Mouse (Mus musculus): ENCODE results near the gene Vgll4. TPM values are rescaled to one million over a fixed set of nuclear protein-coding genes. Genes with fewer than 3 reads are reported as not detected.

Vgll4 gene
- polyA plus RNA-seq, 1 experiment from 2014 or later, result 52.7 TPM

- H3K4me2 ChIP-seq (ENCODE audit: low read length), result no peak overlapping the region
- no peaks in the 10 kb centered on the region for H3K4me1 ChIP-seq (ENCODE audit: control insufficient read depth in 2 of 2, insufficient read depth in 2 of 2, low read length in 2 of 2)
- no peaks in the 10 kb centered on the region for H3K36me3 ChIP-seq (ENCODE audit: control insufficient read depth, insufficient read depth, low read length)
- no peak overlapping the region for H3K9ac ChIP-seq (ENCODE audit: low read length)
- 64% methylated on average over 12 of the region's 12 CpGs for WGBS
- ATAC-seq (ENCODE audit: insufficient number of reproducible peaks, insufficient read depth, low FRiP score, low read depth), result no peak
- no peaks in the 10 kb centered on the region for H3K27me3 ChIP-seq (ENCODE audit: control insufficient read depth, insufficient read depth, low read length)
- H3K27ac ChIP-seq (replicated peaks in 1 of 2; ENCODE audit: control insufficient read depth in 1 of 2, insufficient read depth in 1 of 2, low read depth in 2 of 2, low read length in 2 of 2), result no peak overlapping the region
- H3K9me3 ChIP-seq (ENCODE audit: control insufficient read depth, low read length), result no peaks in the 10 kb centered on the region
- H3K4me3 ChIP-seq (ENCODE audit: control insufficient read depth in 1 of 2, insufficient read depth in 1 of 2, low read depth in 1 of 2, low read length in 2 of 2), result no peak overlapping the region
These were observed 12.0 kb downstream of the Vgll4 start for GRCm38 (mm10) chr6:114957756-114958155.

- Histone ChIP-seq H3K27ac (replicated peaks in 1 of 2; ENCODE audit: control insufficient read depth in 1 of 2, insufficient read depth in 1 of 2, low read depth in 2 of 2, low read length in 2 of 2) (no peak overlapping the region), H3K27me3 (ENCODE audit: control insufficient read depth, insufficient read depth, low read length) (no peaks in the 10 kb centered on the region), H3K4me1 (ENCODE audit: control insufficient read depth in 2 of 2, insufficient read depth in 2 of 2, low read length in 2 of 2) (no peaks in the 10 kb centered on the region), H3K4me2 (ENCODE audit: low read length) (no peak overlapping the region), H3K9me3 (ENCODE audit: control insufficient read depth, low read length) (no peaks in the 10 kb centered on the region), H3K36me3 (ENCODE audit: control insufficient read depth, insufficient read depth, low read length) (no peaks in the 10 kb centered on the region), H3K9ac (ENCODE audit: low read length) (no peak overlapping the region), H3K4me3 (ENCODE audit: control insufficient read depth in 1 of 2, insufficient read depth in 1 of 2, low read depth in 1 of 2, low read length in 2 of 2) (no peak overlapping the region)
- no peak for ATAC-seq (ENCODE audit: insufficient number of reproducible peaks, insufficient read depth, low FRiP score, low read depth)
- WGBS, result 71% methylated on average over 5 of the region's 5 CpGs
These were observed 15.3 kb downstream of the Vgll4 start for GRCm38 (mm10) chr6:114954496-114954895.

- Histone ChIP-seq H3K9ac (ENCODE audit: low read length) (no peak overlapping the region), H3K27me3 (ENCODE audit: control insufficient read depth, insufficient read depth, low read length) (no peaks in the 10 kb centered on the region), H3K4me3 (ENCODE audit: control insufficient read depth in 1 of 2, insufficient read depth in 1 of 2, low read depth in 1 of 2, low read length in 2 of 2) (no peak overlapping the region), H3K36me3 (ENCODE audit: control insufficient read depth, insufficient read depth, low read length) (no peaks in the 10 kb centered on the region), H3K27ac (replicated peaks in 1 of 2; ENCODE audit: control insufficient read depth in 1 of 2, insufficient read depth in 1 of 2, low read depth in 2 of 2, low read length in 2 of 2) (no peak overlapping the region), H3K4me1 (ENCODE audit: control insufficient read depth in 2 of 2, insufficient read depth in 2 of 2, low read length in 2 of 2) (no peaks in the 10 kb centered on the region), H3K9me3 (ENCODE audit: control insufficient read depth, low read length) (no peaks in the 10 kb centered on the region), H3K4me2 (ENCODE audit: low read length) (no peak overlapping the region)
- no peak for ATAC-seq (ENCODE audit: insufficient number of reproducible peaks, insufficient read depth, low FRiP score, low read depth)
- 87% methylated on average over 5 of the region's 5 CpGs for WGBS
These were observed 16.2 kb downstream of the Vgll4 start for GRCm38 (mm10) chr6:114953601-114954000.

GRCm38 (mm10) chr6:114952356-114952755, 17.4 kb downstream of the Vgll4 start:
- Histone ChIP-seq H3K9me3 (ENCODE audit: control insufficient read depth, low read length) (no peaks in the 10 kb centered on the region), H3K4me3 (ENCODE audit: control insufficient read depth in 1 of 2, insufficient read depth in 1 of 2, low read depth in 1 of 2, low read length in 2 of 2) (no peak overlapping the region), H3K4me2 (ENCODE audit: low read length) (no peak overlapping the region), H3K4me1 (ENCODE audit: control insufficient read depth in 2 of 2, insufficient read depth in 2 of 2, low read length in 2 of 2) (no peaks in the 10 kb centered on the region), H3K9ac (ENCODE audit: low read length) (no peak overlapping the region), H3K27me3 (ENCODE audit: control insufficient read depth, insufficient read depth, low read length) (no peaks in the 10 kb centered on the region), H3K36me3 (ENCODE audit: control insufficient read depth, insufficient read depth, low read length) (no peaks in the 10 kb centered on the region), H3K27ac (replicated peaks in 1 of 2; ENCODE audit: control insufficient read depth in 1 of 2, insufficient read depth in 1 of 2, low read depth in 2 of 2, low read length in 2 of 2) (no peak overlapping the region)
- ATAC-seq (ENCODE audit: insufficient number of reproducible peaks, insufficient read depth, low FRiP score, low read depth), result no peak
- 82% methylated on average over 5 of the region's 5 CpGs for WGBS

GRCm38 (mm10) chr6:114944456-114945438, 25.0 kb downstream of the Vgll4 start:
- Histone ChIP-seq H3K27ac (replicated peaks in 1 of 2; ENCODE audit: control insufficient read depth in 1 of 2, insufficient read depth in 1 of 2, low read depth in 2 of 2, low read length in 2 of 2) (no peak overlapping the region), H3K4me2 (ENCODE audit: low read length) (no peak overlapping the region), H3K36me3 (ENCODE audit: control insufficient read depth, insufficient read depth, low read length) (no peaks in the 10 kb centered on the region), H3K27me3 (ENCODE audit: control insufficient read depth, insufficient read depth, low read length) (no peaks in the 10 kb centered on the region), H3K9ac (ENCODE audit: low read length) (no peak overlapping the region), H3K4me1 (ENCODE audit: control insufficient read depth in 2 of 2, insufficient read depth in 2 of 2, low read length in 2 of 2) (0 out of 4 replicates have a peak, but pooled peaks cover 0 to 4% of the 10 kb centered on the region in 2 experiments), H3K4me3 (ENCODE audit: control insufficient read depth in 1 of 2, insufficient read depth in 1 of 2, low read depth in 1 of 2, low read length in 2 of 2) (no peak overlapping the region), H3K9me3 (ENCODE audit: control insufficient read depth, low read length) (no peaks in the 10 kb centered on the region)
- WGBS, result 75% methylated on average over 14 of the region's 14 CpGs
- ATAC-seq (ENCODE audit: insufficient number of reproducible peaks, insufficient read depth, low FRiP score, low read depth), result no peak

GRCm38 (mm10) chr6:114941201-114941849, 28.5 kb downstream of the Vgll4 start:
- no peaks in the 10 kb centered on the region for H3K27me3 ChIP-seq (ENCODE audit: control insufficient read depth, insufficient read depth, low read length)
- no peaks in the 10 kb centered on the region for H3K36me3 ChIP-seq (ENCODE audit: control insufficient read depth, insufficient read depth, low read length)
- H3K4me3 ChIP-seq (ENCODE audit: control insufficient read depth in 1 of 2, insufficient read depth in 1 of 2, low read depth in 1 of 2, low read length in 2 of 2), result no peak overlapping the region
- H3K9me3 ChIP-seq (ENCODE audit: control insufficient read depth, low read length), result no peaks in the 10 kb centered on the region
- no peak overlapping the region for H3K27ac ChIP-seq (replicated peaks in 1 of 2; ENCODE audit: control insufficient read depth in 1 of 2, insufficient read depth in 1 of 2, low read depth in 2 of 2, low read length in 2 of 2)
- no peak for ATAC-seq (ENCODE audit: insufficient number of reproducible peaks, insufficient read depth, low FRiP score, low read depth)
- 0 out of 4 replicates have a peak, but pooled peaks cover 0 to 4% of the 10 kb centered on the region in 2 experiments for H3K4me1 ChIP-seq (ENCODE audit: control insufficient read depth in 2 of 2, insufficient read depth in 2 of 2, low read length in 2 of 2)
- no peak overlapping the region for H3K4me2 ChIP-seq (ENCODE audit: low read length)
- H3K9ac ChIP-seq (ENCODE audit: low read length), result no peak overlapping the region
- WGBS, result 63% methylated on average over 8 of the region's 8 CpGs

- no peaks in the 10 kb centered on the region for H3K36me3 ChIP-seq (ENCODE audit: control insufficient read depth, insufficient read depth, low read length)
- no peaks in the 10 kb centered on the region for H3K9me3 ChIP-seq (ENCODE audit: control insufficient read depth, low read length)
- H3K27ac ChIP-seq (replicated peaks in 1 of 2; ENCODE audit: control insufficient read depth in 1 of 2, insufficient read depth in 1 of 2, low read depth in 2 of 2, low read length in 2 of 2), result no peak overlapping the region
- no peak for ATAC-seq (ENCODE audit: insufficient number of reproducible peaks, insufficient read depth, low FRiP score, low read depth)
- no peak overlapping the region for H3K9ac ChIP-seq (ENCODE audit: low read length)
- no peaks in the 10 kb centered on the region for H3K27me3 ChIP-seq (ENCODE audit: control insufficient read depth, insufficient read depth, low read length)
- H3K4me1 ChIP-seq (ENCODE audit: control insufficient read depth in 2 of 2, insufficient read depth in 2 of 2, low read length in 2 of 2), result 0 out of 4 replicates have a peak, but pooled peaks cover 0 to 4% of the 10 kb centered on the region in 2 experiments
- no peak overlapping the region for H3K4me3 ChIP-seq (ENCODE audit: control insufficient read depth in 1 of 2, insufficient read depth in 1 of 2, low read depth in 1 of 2, low read length in 2 of 2)
- no peak overlapping the region for H3K4me2 ChIP-seq (ENCODE audit: low read length)
- 82% methylated on average over 2 of the region's 2 CpGs for WGBS
These were observed 30.1 kb downstream of the Vgll4 start for GRCm38 (mm10) chr6:114939666-114940065.

Measured in heart, embryonic 14.5 days (tissue).